Mouse (Mus musculus) hindbrain, embryonic 12.5 days (tissue): ENCODE measurements around the gene Slc7a7. TPM values are rescaled to one million over a fixed set of nuclear protein-coding genes. Genes with fewer than 3 reads are reported as not detected.
A peak's percentile ranks its signal among the peaks of the same experiment; 100 is the strongest.

Experiments
- ATAC-seq: fragments of 200-750 bp; cut with Nextera tagmentation; 2 replicates; pipeline ENCODE4 v1.8.0; 2017; ENCODE audit warnings: moderate TSS enrichment; ENCODE audit not compliant: low FRiP score
- H3K27ac ChIP-seq: fragments of 300-500 bp; sonication (generic); 2 replicates; pipeline ENCODE4 v1.5.1; 2016; ENCODE audit warnings: mild to moderate bottlenecking
- H3K27me3 ChIP-seq: fragments of 300-500 bp; sonication (generic); 2 replicates; pipeline ENCODE4 v1.6.1; 2016; ENCODE audit warnings: mild to moderate bottlenecking
- H3K36me3 ChIP-seq: fragments of 300-500 bp; sonication (generic); 2 replicates; pipeline ENCODE4 v1.6.1; 2016; ENCODE audit warnings: mild to moderate bottlenecking
- H3K4me1 ChIP-seq: fragments of 300-500 bp; sonication (generic); 2 replicates; pipeline ENCODE4 v1.6.1; 2016
- H3K4me2 ChIP-seq: fragments of 300-500 bp; sonication (generic); replicated peaks from 2 replicates; pipeline ENCODE4 v1.6.1; 2016; ENCODE audit warnings: mild to moderate bottlenecking
- H3K4me3 ChIP-seq: fragments of 300-500 bp; sonication (generic); 2 replicates; pipeline ENCODE4 v1.5.1; 2016; ENCODE audit warnings: mild to moderate bottlenecking
- H3K9ac ChIP-seq: fragments of 300-500 bp; sonication (generic); 2 replicates; pipeline ENCODE4 v1.6.1; 2016; ENCODE audit warnings: mild to moderate bottlenecking, moderate library complexity
- H3K9me3 ChIP-seq: fragments of 300-500 bp; sonication (generic); replicated peaks from 2 replicates; pipeline ENCODE4 v1.6.1; 2016; ENCODE audit warnings: mild to moderate bottlenecking
- WGBS: fragments of 180-500 bp; shearing (Covaris S2); methylation state at CpG from one replicate; pipeline ENCODE4 v1.1.7; 2016; 5-methylcytosine and 5-hydroxymethylcytosine counted together
- polyA plus RNA-seq: library from polyadenylated mRNA; unstranded; fragments of >200 nt; fragmentation: Nextera tagmentation; extraction: Ambion mirVana; gene quantifications from 2 replicates; pipeline ENCODE4 v1.2.1, GENCODE M21; 2016

The Slc7a7 gene
- polyA plus RNA-seq, 1 experiment from 2014 or later, result 5.1 TPM

DNA sequence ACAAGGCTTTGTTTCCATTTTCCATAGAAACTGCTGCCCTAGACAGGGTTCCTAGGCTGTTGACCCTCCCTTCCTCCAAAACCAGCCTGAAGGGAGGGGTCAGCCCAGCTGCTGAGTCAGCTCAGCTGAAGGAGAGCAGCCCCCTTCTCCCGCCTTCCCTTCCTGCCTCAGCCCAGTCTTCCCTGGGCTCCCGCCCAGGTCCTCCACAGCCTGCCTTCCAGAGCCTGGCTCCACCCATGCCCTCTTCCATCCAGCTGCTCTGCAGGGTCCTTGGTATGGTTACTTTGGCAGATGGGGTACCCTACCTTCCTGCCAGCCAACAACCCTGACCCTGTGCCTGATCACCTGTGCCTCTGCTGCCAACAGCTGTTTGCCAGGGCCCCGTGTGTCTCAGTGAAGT lies 25.6 kb upstream of the Slc7a7 start:
- peaks cover 33% of the 10 kb centered on the region for H3K36me3 ChIP-seq
- no peak overlapping the region for H3K4me3 ChIP-seq
- H3K4me1 ChIP-seq, result peaks cover 9% of the 10 kb centered on the region; the same call in 1 of the 2 replicates
- H3K4me2 ChIP-seq, result no peak overlapping the region
- H3K9ac ChIP-seq, result no peak overlapping the region
- 0 out of 2 replicates have a peak, but pooled peaks have one; percentile 32 for ATAC-seq
- 20% methylated on average over 3 of the region's 3 CpGs for WGBS
- H3K27ac ChIP-seq, result peak overlapping the region; percentile 52; the same call in 1 of the 2 replicates
- H3K9me3 ChIP-seq, result no peaks in the 10 kb centered on the region
- H3K27me3 ChIP-seq, result 0 out of 2 replicates have a peak, but pooled peaks cover 3% of the 10 kb centered on the region

DNA sequence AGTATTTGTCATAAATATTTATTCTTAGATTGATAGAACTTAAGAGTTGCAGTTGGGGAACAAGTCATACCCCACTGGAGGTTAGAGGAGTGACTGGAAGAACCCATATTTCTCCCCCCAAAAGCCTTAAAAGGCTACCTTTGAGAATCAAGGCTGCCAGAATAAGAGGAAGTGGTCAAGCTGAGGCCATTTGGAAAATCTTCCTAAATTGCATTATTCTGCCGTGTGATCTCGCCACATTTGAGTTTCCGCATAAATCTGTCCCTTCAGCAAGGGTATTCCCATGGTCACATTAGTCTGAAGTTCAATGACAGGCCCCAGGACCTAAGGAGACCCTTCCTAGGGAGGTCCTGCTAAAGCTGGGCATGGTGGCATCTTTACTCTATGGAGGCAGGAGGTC lies 25.0 kb upstream of the Slc7a7 start:
- Histone ChIP-seq H3K9me3 (no peaks in the 10 kb centered on the region), H3K36me3 (peaks cover 34% of the 10 kb centered on the region), H3K27ac (peak overlapping the region; percentile 52; the same call in 1 of the 2 replicates), H3K27me3 (0 out of 2 replicates have a peak, but pooled peaks cover 3% of the 10 kb centered on the region), H3K4me2 (no peak overlapping the region), H3K9ac (no peak overlapping the region), H3K4me3 (no peak overlapping the region), H3K4me1 (peaks cover 9% of the 10 kb centered on the region; the same call in 1 of the 2 replicates)
- 85% methylated on average over 3 of the region's 3 CpGs for WGBS
- ATAC-seq, result no peak

- WGBS, result 75% methylated on average over 4 of the region's 4 CpGs
- ATAC-seq, result no peak
Measured at GRCm38 (mm10) chr14:54441365-54441764, 23.8 kb upstream of the Slc7a7 start.

DNA sequence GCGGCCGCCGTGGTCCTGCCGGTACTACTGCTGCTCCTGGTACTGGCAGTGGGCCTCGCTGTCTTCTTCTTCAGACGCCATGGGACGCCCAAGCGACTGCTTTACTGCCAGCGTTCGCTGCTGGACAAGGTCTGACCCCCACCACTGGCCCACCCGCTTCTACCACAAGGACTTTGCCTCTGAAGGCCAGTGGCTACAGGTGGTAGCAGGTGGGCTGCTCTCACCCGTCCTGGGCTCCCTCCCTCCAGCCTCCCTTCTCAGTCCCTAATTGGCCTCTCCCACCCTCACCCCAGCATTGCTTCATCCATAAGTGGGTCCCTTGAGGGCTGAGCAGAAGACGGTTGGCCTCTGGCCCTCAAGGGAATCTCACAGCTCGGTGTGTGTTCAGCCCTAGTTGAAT lies 23.0 kb upstream of the Slc7a7 start:
- Histone ChIP-seq H3K9ac (no peak overlapping the region), H3K9me3 (no peaks in the 10 kb centered on the region), H3K36me3 (peaks cover 34% of the 10 kb centered on the region), H3K4me2 (no peak overlapping the region), H3K27ac (no peak overlapping the region), H3K27me3 (0 out of 2 replicates have a peak, but pooled peaks cover 2% of the 10 kb centered on the region), H3K4me1 (peaks cover 9% of the 10 kb centered on the region; the same call in 1 of the 2 replicates), H3K4me3 (no peak overlapping the region)
- no peak for ATAC-seq
- 93% methylated on average over 10 of the region's 14 CpGs for WGBS

More at GRCm38 (mm10) chr14:54441365-54441764, 23.8 kb upstream of the Slc7a7 start:
- Histone ChIP-seq H3K4me2 (no peak overlapping the region), H3K9me3 (no peaks in the 10 kb centered on the region), H3K4me3 (no peak overlapping the region), H3K36me3 (peaks cover 34% of the 10 kb centered on the region), H3K4me1 (peaks cover 9% of the 10 kb centered on the region; the same call in 1 of the 2 replicates), H3K27me3 (0 out of 2 replicates have a peak, but pooled peaks cover 3% of the 10 kb centered on the region), H3K9ac (no peak overlapping the region), H3K27ac (no peak overlapping the region)

- 60% methylated on average over 7 of the region's 7 CpGs for WGBS
- Histone ChIP-seq H3K27me3 (no peaks in the 10 kb centered on the region), H3K9me3 (no peaks in the 10 kb centered on the region), H3K4me2 (no peak overlapping the region), H3K4me1 (peaks cover 9% of the 10 kb centered on the region; the same call in 1 of the 2 replicates), H3K9ac (no peak overlapping the region), H3K4me3 (no peak overlapping the region), H3K27ac (no peak overlapping the region), H3K36me3 (peaks cover 34% of the 10 kb centered on the region)
- ATAC-seq, result no peak
Measured at GRCm38 (mm10) chr14:54439610-54440009, 22.0 kb upstream of the Slc7a7 start.

GRCm38 (mm10) chr14:54439155-54439554 lies 21.6 kb upstream of the Slc7a7 start:
- H3K36me3 ChIP-seq, result peaks cover 34% of the 10 kb centered on the region

GRCm38 (mm10) chr14:54435194-54435918 lies 17.8 kb upstream of the Slc7a7 start:
- WGBS, result 86% methylated on average over 11 of the region's 11 CpGs
- peaks cover 30% of the 10 kb centered on the region for H3K4me1 ChIP-seq
- no peak for ATAC-seq
- peaks cover 22% of the 10 kb centered on the region for H3K36me3 ChIP-seq
- no peak overlapping the region for H3K9ac ChIP-seq
- peaks cover 14% of the 10 kb centered on the region for H3K27me3 ChIP-seq
- no peak overlapping the region for H3K4me3 ChIP-seq
- no peaks in the 10 kb centered on the region for H3K9me3 ChIP-seq
- H3K4me2 ChIP-seq, result no peak overlapping the region
- H3K27ac ChIP-seq, result no peak overlapping the region

More at GRCm38 (mm10) chr14:54439155-54439554, 21.6 kb upstream of the Slc7a7 start:
- no peak overlapping the region for H3K4me3 ChIP-seq
- 87% methylated on average over 12 of the region's 12 CpGs for WGBS
- H3K4me1 ChIP-seq, result peaks cover 13% of the 10 kb centered on the region; the same call in 1 of the 2 replicates
- no peaks in the 10 kb centered on the region for H3K27me3 ChIP-seq
- H3K4me2 ChIP-seq, result no peak overlapping the region
- no peak overlapping the region for H3K27ac ChIP-seq
- no peak for ATAC-seq
- no peak overlapping the region for H3K9ac ChIP-seq
- no peaks in the 10 kb centered on the region for H3K9me3 ChIP-seq

DNA sequence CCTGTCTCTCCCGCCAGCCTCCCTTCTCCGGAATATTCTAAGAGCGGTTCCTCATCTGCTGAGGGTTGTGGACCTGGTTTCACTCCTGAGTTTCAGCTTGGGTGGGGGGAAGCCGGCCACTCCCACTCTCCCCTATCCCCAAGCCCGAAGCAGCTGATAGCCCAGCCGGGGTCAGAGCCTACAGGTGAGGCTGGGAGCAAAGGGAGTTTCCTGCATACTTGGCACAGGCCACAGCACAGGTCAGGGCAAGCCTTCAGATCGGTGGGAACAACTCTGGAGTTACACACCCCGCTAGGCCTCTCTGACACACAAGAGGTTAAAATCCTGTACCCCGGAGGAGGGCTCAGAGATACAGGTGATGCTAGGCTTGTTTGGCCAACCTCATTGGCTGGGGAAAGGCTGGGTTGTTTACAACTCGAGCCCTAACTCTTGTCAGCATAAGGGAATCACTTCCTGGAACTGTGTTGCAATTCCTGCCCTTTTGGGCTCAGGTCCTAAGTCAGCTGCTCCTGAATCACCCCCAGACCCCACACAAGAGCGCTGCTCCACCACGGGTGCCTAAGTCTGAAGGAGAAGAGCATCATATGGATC lies 16.5 kb upstream of the Slc7a7 start:
- H3K27ac ChIP-seq, result no peak overlapping the region
- H3K36me3 ChIP-seq, result peaks cover 9% of the 10 kb centered on the region
- peak overlapping the region; percentile 86; the same call in 1 of the 2 replicates for H3K9ac ChIP-seq

GRCm38 (mm10) chr14:54432837-54433830 lies 15.6 kb upstream of the Slc7a7 start:
- Histone ChIP-seq H3K9ac (peak overlapping the region; percentile 86), H3K27ac (peak overlapping the region; percentile 89), H3K36me3 (0 out of 2 replicates have a peak, but pooled peaks cover 4% of the 10 kb centered on the region), H3K4me1 (peaks cover 43% of the 10 kb centered on the region), H3K9me3 (no peaks in the 10 kb centered on the region), H3K4me2 (peak overlapping the region; percentile 60), H3K4me3 (peak overlapping the region; percentile 67), H3K27me3 (peaks cover 14% of the 10 kb centered on the region)
- 46% methylated on average over 16 of the region's 17 CpGs for WGBS
- ATAC-seq, result 0 out of 2 replicates have a peak, but pooled peaks have one; percentile 14

More for the DNA sequence above, 16.5 kb upstream of the Slc7a7 start:
- H3K4me3 ChIP-seq, result peak overlapping the region; percentile 67
- ATAC-seq, result no peak
- peak overlapping the region; percentile 60 for H3K4me2 ChIP-seq
- peaks cover 43% of the 10 kb centered on the region for H3K4me1 ChIP-seq
- H3K27me3 ChIP-seq, result peaks cover 14% of the 10 kb centered on the region
- H3K9me3 ChIP-seq, result no peaks in the 10 kb centered on the region
- WGBS, result 68% methylated on average over 12 of the region's 12 CpGs

- Histone ChIP-seq H3K9me3 (no peaks in the 10 kb centered on the region), H3K27ac (peak overlapping the region; percentile 89), H3K36me3 (0 out of 2 replicates have a peak, but pooled peaks cover 4% of the 10 kb centered on the region), H3K4me1 (peaks cover 48% of the 10 kb centered on the region), H3K4me3 (peak overlapping the region; percentile 67), H3K27me3 (peaks cover 14% of the 10 kb centered on the region), H3K4me2 (peak overlapping the region; percentile 60), H3K9ac (peak overlapping the region; percentile 86)
- WGBS, result 3% methylated on average over 54 of the region's 54 CpGs
- peak; percentile 36 for ATAC-seq
Measured at GRCm38 (mm10) chr14:54432078-54432836, 14.7 kb upstream of the Slc7a7 start.
